ENCODE assay signal across 15 mouse cellular contexts in the genomic region with DNA sequence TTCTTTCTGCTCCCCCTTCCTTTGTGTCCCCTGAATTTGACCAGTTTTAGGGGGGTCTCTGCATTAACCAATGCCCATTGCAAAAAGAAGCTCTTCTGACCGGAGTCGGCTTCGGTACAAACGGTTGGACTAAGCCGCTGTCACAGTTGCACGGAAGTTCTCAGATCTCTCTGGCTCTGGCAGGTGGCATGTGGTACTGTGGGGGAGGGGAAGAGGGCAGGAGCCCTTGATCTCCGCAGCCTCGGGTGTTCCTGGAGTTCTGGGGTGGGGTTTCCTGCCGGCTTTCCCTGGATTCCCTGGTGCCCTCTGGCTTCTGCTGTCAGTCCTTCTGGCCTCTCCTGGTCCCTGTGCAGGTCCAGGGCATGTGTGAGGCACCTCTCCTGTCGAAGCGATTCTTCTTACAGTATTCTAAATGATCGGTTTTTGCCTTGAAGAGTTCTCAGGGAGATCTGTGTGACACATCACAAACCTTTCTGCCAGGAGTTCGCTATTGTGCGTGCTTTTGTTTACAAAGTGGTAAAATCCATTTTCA. TPM values are rescaled to one million over a fixed set of nuclear protein-coding genes. Genes with fewer than 3 reads are reported as not detected.
A peak's percentile ranks its signal among the peaks of the same experiment; 100 is the strongest.
DNase-seq lines count a peak whose midpoint lies in the region; ATAC-seq lines count a peak whose summit lies in the region.
"Had no signal": no experiment of that assay in that cellular context is flagged by ENCODE, and none has a peak within 500 bp of the region (broad histone marks: within the 10 kb centered on the region; RNA-seq: fewer than 3 reads in every experiment).

No protein-coding gene starts in this region.

- H3K4me3 ChIP-seq in heart, embryonic 12.5 days: no peak overlapping the region
- H3K4me3 ChIP-seq: liver, embryonic 15.5 days; myocyte had no signal

- whole genome bisulfite sequencing in heart, embryonic 12.5 days: 36% methylated on average over 14 of the region's 14 CpGs

- H3K9me3 ChIP-seq in heart, embryonic 12.5 days (replicated peaks): no peaks in the 10 kb centered on the region
- H3K9me3 ChIP-seq: liver, embryonic 15.5 days had no signal

- H3K27me3 ChIP-seq in heart, embryonic 12.5 days (replicated peaks): no peaks in the 10 kb centered on the region
- H3K27me3 ChIP-seq: CH12.LX had no signal

- no peak for ATAC-seq in heart, embryonic 12.5 days (ENCODE audit: insufficient number of reproducible peaks, low FRiP score)
- 0 out of 2 replicates have a peak, but pooled peaks have one; percentile 3 for ATAC-seq in common myeloid progenitor, adult 5-6 weeks (replicated peaks; ENCODE audit: low read depth, poor library complexity, severe bottlenecking)
- ATAC-seq: intestine, embryonic 16.5 days had no signal

- peak overlapping the region; percentile 24 for H3K4me2 ChIP-seq in heart, embryonic 12.5 days
- H3K4me2 ChIP-seq: liver, embryonic 15.5 days had no signal

- H3K9ac ChIP-seq in heart, embryonic 12.5 days: no peak overlapping the region
- H3K9ac ChIP-seq: liver, embryonic 15.5 days had no signal

- no peaks in the 10 kb centered on the region for H3K36me3 ChIP-seq in heart, embryonic 12.5 days
- H3K36me3 ChIP-seq: liver, embryonic 15.5 days had no signal

- DNase-seq in heart, adult 9 months (ENCODE audit: low spot score in 2 of 2): no peak
- peak; percentile 14 for DNase-seq in ES-CJ7 (ENCODE audit: low read depth, low spot score)
- DNase-seq in naive thymus-derived CD4-positive, alpha-beta T cell, adult 2 months (ENCODE audit: low read depth): peak; percentile 22
- DNase-seq in cerebellum, adult 9-10 months: no peak
- DNase-seq in spleen, postnatal 4 days (ENCODE audit: low spot score in 2 of 2): no peak
- no peak for DNase-seq in spleen, postnatal 10 days (ENCODE audit: low spot score in 2 of 2)
- DNase-seq: cerebellum, adult 11 months; lung, postnatal 4 days had no signal

- no peak overlapping the region for H3K27ac ChIP-seq in heart, embryonic 12.5 days (ENCODE audit: poor library complexity, severe bottlenecking)
- H3K27ac ChIP-seq: liver, embryonic 15.5 days had no signal

- H3K4me1 ChIP-seq in heart, embryonic 12.5 days (replicated peaks): peaks cover 8% of the 10 kb centered on the region
- H3K4me1 ChIP-seq: liver, embryonic 15.5 days had no signal

RNA-seq across cellular contexts. Expression of a gene that starts 48.9 kb away (rescaled TPM):
- polyA plus RNA-seq in heart, embryonic 12.5 days (2016; fragmentation: Nextera tagmentation; extraction: Ambion mirVana): 0.60 TPM in 1 of 2 replicates, not detected in the other
- total RNA-seq in common myeloid progenitor, adult 5-6 weeks (2017): not detected in 2 replicates
- total RNA-seq: CH12.LX; heart, postnatal 25 days had no signal
- polyA plus RNA-seq: liver, embryonic 15.5 days; myocyte had no signal

Comparison
In these comparisons a context has a peak if more than half of its experiments do, and no peak if none do; other contexts are left out.
1. DNase-seq: peak in ES-CJ7 (single experiment) and naive thymus-derived CD4-positive, alpha-beta T cell, adult 2 months (single experiment); none in heart, adult 9 months (0 of 2), cerebellum, adult 9-10 months (single experiment), spleen, postnatal 4 days (0 of 2) and spleen, postnatal 10 days (0 of 2).